Mouse (Mus musculus): ENCODE data around the gene B3glct. TPM values are rescaled to one million over a fixed set of nuclear protein-coding genes. Genes with fewer than 3 reads are reported as not detected.

Gene B3glct
- polyA plus RNA-seq, 1 experiment from 2014 or later: 18.5 TPM

DNA sequence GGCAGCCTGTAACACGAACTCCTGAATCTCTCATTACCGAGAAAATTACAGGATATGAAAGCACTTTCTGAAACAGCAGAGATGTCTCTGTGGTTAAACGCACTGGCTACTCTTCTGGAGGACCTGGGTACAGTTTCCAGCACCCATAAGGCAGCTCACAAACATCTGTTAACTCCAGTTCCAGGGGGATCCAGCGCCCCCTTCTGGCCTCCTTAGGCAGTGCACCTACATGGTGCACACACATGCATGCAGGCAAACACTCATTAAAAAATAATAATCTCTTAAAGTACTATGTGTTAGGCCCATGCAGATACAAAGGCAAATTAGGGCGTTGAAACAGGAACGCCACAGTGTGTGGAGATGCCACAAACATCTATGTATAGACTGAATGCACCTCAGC, 16.6 kb upstream of the B3glct start:
- Histone ChIP-seq H3K9me3 (replicated peaks; ENCODE audit: control insufficient read depth, low read length, poor library complexity, severe bottlenecking) (no peaks in the 10 kb centered on the region), H3K4me1 (ENCODE audit: control insufficient read depth, insufficient read depth, low read length) (no peaks in the 10 kb centered on the region), H3K27ac (ENCODE audit: low read length) (no peak overlapping the region), H3K4me2 (ENCODE audit: low read length) (no peak overlapping the region), H3K36me3 (ENCODE audit: control insufficient read depth, insufficient read depth, low read length) (no peaks in the 10 kb centered on the region), H3K27me3 (ENCODE audit: control insufficient read depth, insufficient read depth, low read depth, low read length) (no peaks in the 10 kb centered on the region), H3K4me3 (ENCODE audit: low read depth, low read length) (no peak overlapping the region), H3K9ac (ENCODE audit: low read depth, low read length) (no peak overlapping the region)
- ATAC-seq: no peak
- 89% methylated on average over 6 of the region's 6 CpGs for WGBS

DNA sequence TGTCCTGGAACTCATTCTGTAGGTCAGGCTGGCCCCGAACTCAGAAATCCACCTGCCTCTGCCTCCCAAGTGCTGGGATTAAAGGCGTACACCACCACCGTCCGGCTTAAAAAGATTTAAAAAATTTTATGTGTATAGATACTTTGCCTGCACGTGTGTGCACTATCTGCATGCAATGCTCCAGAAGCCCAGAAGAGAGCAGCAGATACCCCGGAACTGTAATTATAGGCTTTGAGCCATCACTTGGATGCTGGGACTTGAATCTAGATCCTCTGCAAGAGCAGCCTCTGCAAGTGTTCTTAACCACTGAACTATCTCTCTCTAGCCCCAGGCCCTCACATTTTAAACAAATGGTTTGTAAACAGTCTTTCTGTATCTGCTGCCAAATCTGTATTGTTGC, 15.1 kb upstream of the B3glct start:
- Histone ChIP-seq H3K27ac (ENCODE audit: low read length) (no peak overlapping the region), H3K4me3 (ENCODE audit: low read depth, low read length) (no peak overlapping the region), H3K4me2 (ENCODE audit: low read length) (no peak overlapping the region), H3K9me3 (replicated peaks; ENCODE audit: control insufficient read depth, low read length, poor library complexity, severe bottlenecking) (no peaks in the 10 kb centered on the region), H3K4me1 (ENCODE audit: control insufficient read depth, insufficient read depth, low read length) (no peaks in the 10 kb centered on the region), H3K9ac (ENCODE audit: low read depth, low read length) (no peak overlapping the region), H3K27me3 (ENCODE audit: control insufficient read depth, insufficient read depth, low read depth, low read length) (no peaks in the 10 kb centered on the region), H3K36me3 (ENCODE audit: control insufficient read depth, insufficient read depth, low read length) (no peaks in the 10 kb centered on the region)
- WGBS: 90% methylated on average over 6 of the region's 6 CpGs
- no peak for ATAC-seq

DNA sequence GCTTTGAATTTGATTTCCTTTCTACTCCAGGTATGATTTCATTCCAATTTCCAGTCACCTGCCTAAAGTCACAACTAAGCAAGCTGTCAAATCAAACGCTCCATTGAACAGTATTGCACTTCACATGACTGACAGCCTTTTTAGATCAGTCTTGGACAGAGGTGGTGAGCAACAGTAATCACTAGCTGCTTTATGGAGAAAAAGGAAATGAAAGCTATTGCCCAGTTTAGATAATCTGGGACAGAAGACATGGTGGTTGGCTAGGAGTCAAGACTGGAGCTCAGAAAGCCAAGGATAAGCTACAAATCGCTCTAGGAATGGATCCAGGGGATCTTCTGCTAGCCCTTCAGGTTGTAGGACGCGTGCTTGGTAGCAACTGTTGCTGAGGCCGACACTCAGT, 14.6 kb upstream of the B3glct start:
- Histone ChIP-seq H3K9ac (ENCODE audit: low read depth, low read length) (no peak overlapping the region), H3K27me3 (ENCODE audit: control insufficient read depth, insufficient read depth, low read depth, low read length) (no peaks in the 10 kb centered on the region), H3K27ac (ENCODE audit: low read length) (no peak overlapping the region), H3K9me3 (replicated peaks; ENCODE audit: control insufficient read depth, low read length, poor library complexity, severe bottlenecking) (no peaks in the 10 kb centered on the region), H3K4me3 (ENCODE audit: low read depth, low read length) (no peak overlapping the region), H3K4me1 (ENCODE audit: control insufficient read depth, insufficient read depth, low read length) (no peaks in the 10 kb centered on the region), H3K4me2 (ENCODE audit: low read length) (no peak overlapping the region), H3K36me3 (ENCODE audit: control insufficient read depth, insufficient read depth, low read length) (no peaks in the 10 kb centered on the region)
- ATAC-seq: no peak
- WGBS: 87% methylated on average over 5 of the region's 5 CpGs

DNA sequence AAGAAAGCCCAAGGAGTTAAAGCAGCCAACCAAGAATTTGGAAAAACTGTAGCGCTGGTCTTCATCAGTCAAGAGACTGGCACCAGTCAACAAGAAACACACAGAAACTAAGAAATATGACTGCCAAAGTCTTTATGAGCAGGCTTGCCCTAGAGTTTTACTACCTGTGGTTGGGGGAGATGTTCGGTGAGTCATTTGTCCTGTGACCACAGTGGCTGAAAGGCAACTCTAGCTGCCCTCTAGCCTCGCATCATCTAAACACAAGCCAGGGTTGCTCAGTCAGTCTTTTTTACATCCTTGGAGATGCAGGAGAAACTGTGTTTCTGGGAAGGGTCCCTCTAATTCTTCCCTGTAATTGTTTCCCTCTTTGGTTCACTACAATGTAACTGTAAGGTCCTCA, 834 bp upstream of the B3glct start:
- H3K4me2 ChIP-seq (ENCODE audit: low read length): no peak overlapping the region
- H3K4me1 ChIP-seq (ENCODE audit: control insufficient read depth, insufficient read depth, low read length): peaks cover 6% of the 10 kb centered on the region
- H3K27me3 ChIP-seq (ENCODE audit: control insufficient read depth, insufficient read depth, low read depth, low read length): no peaks in the 10 kb centered on the region
- WGBS: 97% methylated on average over 3 of the region's 3 CpGs
- H3K9ac ChIP-seq (ENCODE audit: low read depth, low read length): no peak overlapping the region
- no peak overlapping the region for H3K4me3 ChIP-seq (ENCODE audit: low read depth, low read length)
- ATAC-seq: no peak
- H3K9me3 ChIP-seq (replicated peaks; ENCODE audit: control insufficient read depth, low read length, poor library complexity, severe bottlenecking): no peaks in the 10 kb centered on the region
- no peak overlapping the region for H3K27ac ChIP-seq (ENCODE audit: low read length)
- no peaks in the 10 kb centered on the region for H3K36me3 ChIP-seq (ENCODE audit: control insufficient read depth, insufficient read depth, low read length)

DNA sequence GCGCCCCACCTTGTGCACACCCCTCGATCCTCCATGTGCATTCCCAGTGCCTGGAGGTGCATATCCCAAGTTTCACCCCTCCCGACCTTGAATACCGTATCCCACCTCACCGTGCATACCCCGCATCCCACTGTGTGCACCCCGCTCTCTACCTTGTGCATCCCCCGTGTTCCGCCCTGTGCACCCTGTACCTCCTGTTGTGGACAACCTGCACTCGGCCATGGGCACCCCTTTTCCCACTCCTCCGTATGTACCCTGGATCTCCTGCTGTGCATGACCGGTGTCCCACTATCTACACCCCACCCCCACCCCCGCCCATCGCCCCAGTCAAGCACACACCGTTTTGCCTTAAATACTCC, 939 bp downstream of the B3glct start:
- peak overlapping the region; percentile 78 for H3K9ac ChIP-seq (ENCODE audit: low read depth, low read length)
- no peaks in the 10 kb centered on the region for H3K36me3 ChIP-seq (ENCODE audit: control insufficient read depth, insufficient read depth, low read length)
- H3K27ac ChIP-seq (ENCODE audit: low read length): peak overlapping the region; percentile 28
- no peaks in the 10 kb centered on the region for H3K9me3 ChIP-seq (replicated peaks; ENCODE audit: control insufficient read depth, low read length, poor library complexity, severe bottlenecking)
- peaks cover 6% of the 10 kb centered on the region for H3K4me1 ChIP-seq (ENCODE audit: control insufficient read depth, insufficient read depth, low read length)
- no peaks in the 10 kb centered on the region for H3K27me3 ChIP-seq (ENCODE audit: control insufficient read depth, insufficient read depth, low read depth, low read length)
- WGBS: 1% methylated on average over 15 of the region's 15 CpGs
- H3K4me2 ChIP-seq (ENCODE audit: low read length): peak overlapping the region; percentile 94
- ATAC-seq: no peak; the same call in none of the 2 replicates
- peak overlapping the region; percentile 74 for H3K4me3 ChIP-seq (ENCODE audit: low read depth, low read length)

DNA sequence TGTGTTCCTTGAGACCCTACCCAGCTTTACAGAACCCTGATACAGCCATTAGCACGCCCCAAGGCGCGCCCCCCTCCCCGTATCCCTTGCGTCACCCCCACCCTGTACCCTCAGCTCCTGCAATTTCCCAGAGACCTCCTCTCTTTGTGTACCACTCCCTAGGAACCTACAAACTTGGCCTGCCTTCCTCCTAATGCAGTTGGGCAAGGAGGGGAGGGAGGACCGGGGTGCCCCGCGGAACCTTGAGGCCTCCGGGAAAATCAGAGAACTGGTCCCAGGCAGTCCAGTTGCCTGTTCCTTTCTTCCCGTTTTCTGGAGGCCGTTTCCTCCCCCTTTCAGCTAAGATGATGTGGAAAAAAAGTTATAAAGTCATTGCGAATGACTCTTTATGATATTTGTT, 1.3 kb downstream of the B3glct start:
- WGBS: 6% methylated on average over 12 of the region's 12 CpGs
- Histone ChIP-seq H3K9me3 (replicated peaks; ENCODE audit: control insufficient read depth, low read length, poor library complexity, severe bottlenecking) (no peaks in the 10 kb centered on the region), H3K4me3 (ENCODE audit: low read depth, low read length) (peak overlapping the region; percentile 74), H3K9ac (ENCODE audit: low read depth, low read length) (peak overlapping the region; percentile 78), H3K27ac (ENCODE audit: low read length) (no peak overlapping the region), H3K27me3 (ENCODE audit: control insufficient read depth, insufficient read depth, low read depth, low read length) (no peaks in the 10 kb centered on the region), H3K4me2 (ENCODE audit: low read length) (peak overlapping the region; percentile 94), H3K4me1 (ENCODE audit: control insufficient read depth, insufficient read depth, low read length) (peaks cover 6% of the 10 kb centered on the region), H3K36me3 (ENCODE audit: control insufficient read depth, insufficient read depth, low read length) (no peaks in the 10 kb centered on the region)
- ATAC-seq: peak; percentile 12

DNA sequence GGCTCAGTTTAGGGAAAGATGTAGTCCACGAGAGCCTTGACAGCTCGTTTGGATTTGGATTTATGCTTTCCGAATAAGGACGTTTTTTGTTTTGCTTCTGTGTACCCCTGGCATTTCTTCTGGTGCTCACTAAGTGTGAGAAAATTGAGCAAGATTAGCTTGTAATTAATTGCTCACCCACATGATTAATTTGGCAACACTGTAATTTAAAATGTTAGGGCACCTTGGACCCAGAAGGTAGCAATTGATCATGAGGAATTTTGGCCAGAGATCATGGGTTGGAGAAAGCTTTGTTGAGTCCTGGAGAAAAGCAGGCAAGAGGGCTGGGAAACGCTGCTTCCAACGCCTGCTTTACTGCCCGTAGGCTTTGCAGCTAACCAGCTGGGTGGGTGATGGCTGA, 1.9 kb downstream of the B3glct start:
- Histone ChIP-seq H3K4me3 (ENCODE audit: low read depth, low read length) (peak overlapping the region; percentile 6; the same call in 1 of the 2 replicates), H3K4me1 (ENCODE audit: control insufficient read depth, insufficient read depth, low read length) (peaks cover 6% of the 10 kb centered on the region), H3K27me3 (ENCODE audit: control insufficient read depth, insufficient read depth, low read depth, low read length) (no peaks in the 10 kb centered on the region), H3K9me3 (replicated peaks; ENCODE audit: control insufficient read depth, low read length, poor library complexity, severe bottlenecking) (no peaks in the 10 kb centered on the region), H3K4me2 (ENCODE audit: low read length) (peak overlapping the region; percentile 25; the same call in 1 of the 2 replicates), H3K36me3 (ENCODE audit: control insufficient read depth, insufficient read depth, low read length) (no peaks in the 10 kb centered on the region), H3K9ac (ENCODE audit: low read depth, low read length) (no peak overlapping the region), H3K27ac (ENCODE audit: low read length) (0 out of 2 replicates have a peak overlapping the region, but pooled peaks have one; percentile 11)
- no peak for ATAC-seq
- WGBS: 62% methylated on average over 7 of the region's 7 CpGs

DNA sequence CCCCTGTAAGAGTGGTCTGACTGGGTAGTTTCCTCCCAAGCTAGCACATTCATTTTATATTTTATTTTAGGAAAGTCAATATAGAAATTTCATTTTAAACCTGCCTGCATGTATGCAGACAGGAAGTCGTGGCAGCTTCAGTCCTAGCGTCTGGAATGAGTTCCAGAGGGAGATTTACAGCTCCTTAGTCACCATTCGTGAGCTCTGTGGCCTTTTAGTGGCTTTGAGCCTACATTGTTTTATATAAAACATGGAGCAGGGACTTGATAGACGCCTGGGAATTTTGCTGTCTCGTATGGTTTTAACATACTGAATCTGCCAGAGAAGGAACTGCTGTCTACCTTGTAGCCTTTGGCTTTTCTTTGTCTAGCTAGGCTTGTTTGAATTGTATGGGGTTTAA, 2.9 kb downstream of the B3glct start:
- Histone ChIP-seq H3K9ac (ENCODE audit: low read depth, low read length) (no peak overlapping the region), H3K27ac (ENCODE audit: low read length) (no peak overlapping the region), H3K9me3 (replicated peaks; ENCODE audit: control insufficient read depth, low read length, poor library complexity, severe bottlenecking) (no peaks in the 10 kb centered on the region), H3K4me3 (ENCODE audit: low read depth, low read length) (no peak overlapping the region), H3K27me3 (ENCODE audit: control insufficient read depth, insufficient read depth, low read depth, low read length) (no peaks in the 10 kb centered on the region), H3K4me2 (ENCODE audit: low read length) (no peak overlapping the region), H3K36me3 (ENCODE audit: control insufficient read depth, insufficient read depth, low read length) (no peaks in the 10 kb centered on the region), H3K4me1 (ENCODE audit: control insufficient read depth, insufficient read depth, low read length) (peaks cover 6% of the 10 kb centered on the region)
- WGBS: 80% methylated on average over 5 of the region's 5 CpGs
- ATAC-seq: no peak

DNA sequence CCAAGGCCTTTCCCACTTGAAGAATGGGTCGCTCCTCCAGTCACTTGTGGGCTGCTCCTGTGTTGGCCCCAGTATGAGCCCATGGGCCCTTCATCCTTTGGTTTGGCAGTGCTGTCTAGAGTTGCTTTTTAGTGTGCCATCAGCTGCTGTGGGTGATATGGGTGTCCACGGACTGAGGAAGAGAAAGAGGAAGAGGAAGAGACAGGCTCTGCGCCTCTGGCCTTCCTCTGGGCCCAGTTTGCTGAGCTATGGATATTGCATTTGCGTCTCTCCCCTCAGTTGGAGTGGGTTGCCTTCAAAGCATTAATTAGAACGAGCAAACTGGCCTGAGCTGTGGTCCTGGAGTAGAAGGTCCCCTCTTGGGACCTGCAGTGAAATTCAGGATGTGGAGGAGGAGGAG, 11.8 kb downstream of the B3glct start:
- Histone ChIP-seq H3K36me3 (ENCODE audit: control insufficient read depth, insufficient read depth, low read length) (no peaks in the 10 kb centered on the region), H3K27ac (ENCODE audit: low read length) (no peak overlapping the region), H3K4me2 (ENCODE audit: low read length) (no peak overlapping the region), H3K27me3 (ENCODE audit: control insufficient read depth, insufficient read depth, low read depth, low read length) (no peaks in the 10 kb centered on the region), H3K4me3 (ENCODE audit: low read depth, low read length) (no peak overlapping the region), H3K4me1 (ENCODE audit: control insufficient read depth, insufficient read depth, low read length) (no peaks in the 10 kb centered on the region), H3K9ac (ENCODE audit: low read depth, low read length) (no peak overlapping the region), H3K9me3 (replicated peaks; ENCODE audit: control insufficient read depth, low read length, poor library complexity, severe bottlenecking) (no peaks in the 10 kb centered on the region)
- ATAC-seq: no peak
- 76% methylated on average over 5 of the region's 5 CpGs for WGBS

DNA sequence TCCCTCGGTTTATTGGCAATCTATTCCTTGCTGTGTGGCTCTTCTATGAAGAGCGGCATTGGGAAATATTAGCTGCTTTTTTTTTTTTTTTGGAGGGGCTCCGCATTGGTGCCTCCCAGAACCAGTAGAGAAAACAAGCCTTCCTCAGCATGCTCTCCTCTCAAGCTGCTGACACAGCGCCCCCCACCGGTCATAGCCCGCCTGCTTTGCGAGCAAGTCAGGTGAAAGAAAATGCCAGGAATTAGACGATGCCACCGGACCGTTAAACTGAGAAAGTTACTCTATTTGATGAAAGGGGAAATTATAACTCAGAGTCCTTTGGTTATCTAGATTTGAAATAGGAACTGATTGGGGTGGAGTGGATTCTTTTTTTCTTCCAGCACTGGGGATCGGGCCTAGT, 14.5 kb downstream of the B3glct start:
- 78% methylated on average over 11 of the region's 11 CpGs for WGBS
- Histone ChIP-seq H3K27me3 (ENCODE audit: control insufficient read depth, insufficient read depth, low read depth, low read length) (no peaks in the 10 kb centered on the region), H3K4me1 (ENCODE audit: control insufficient read depth, insufficient read depth, low read length) (no peaks in the 10 kb centered on the region), H3K27ac (ENCODE audit: low read length) (no peak overlapping the region), H3K9ac (ENCODE audit: low read depth, low read length) (no peak overlapping the region), H3K4me3 (ENCODE audit: low read depth, low read length) (no peak overlapping the region), H3K36me3 (ENCODE audit: control insufficient read depth, insufficient read depth, low read length) (no peaks in the 10 kb centered on the region), H3K9me3 (replicated peaks; ENCODE audit: control insufficient read depth, low read length, poor library complexity, severe bottlenecking) (no peaks in the 10 kb centered on the region), H3K4me2 (ENCODE audit: low read length) (no peak overlapping the region)
- no peak for ATAC-seq
